In the genomic region with DNA sequence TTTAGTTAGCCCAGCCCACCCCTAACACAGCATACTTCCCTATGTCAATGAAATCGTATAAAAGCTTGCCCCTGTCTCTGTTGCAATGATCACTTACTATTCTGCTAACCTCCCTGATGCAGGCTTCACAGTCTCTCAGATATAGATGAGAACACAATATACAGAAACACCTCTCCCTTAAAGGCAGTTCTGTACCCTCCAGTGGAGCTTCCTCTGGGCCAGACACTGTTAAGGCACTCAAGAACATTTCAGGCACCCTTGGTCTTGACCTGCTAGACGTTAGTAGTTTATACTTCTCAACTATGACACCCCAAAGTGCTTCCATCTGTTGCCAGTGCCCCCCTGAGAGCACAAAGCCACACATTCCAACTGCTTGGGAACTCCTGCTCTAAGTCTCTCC, we compare ENCODE assay signal across 33 mouse cellular contexts.
"Had no signal": no experiment of that assay in that cellular context is flagged by ENCODE, and none has a peak within 500 bp of the region (broad histone marks: within the 10 kb centered on the region; RNA-seq: fewer than 3 reads in every experiment).

No protein-coding gene starts in this region.

- ATAC-seq: liver, embryonic 12.5 days; liver, postnatal 0 days; lung, postnatal 0 days; midbrain, embryonic 13.5 days; midbrain, embryonic 15.5 days; midbrain, embryonic 16.5 days had no signal

- H3K9me3 ChIP-seq: limb, embryonic 10.5 days; limb, embryonic 12.5 days; limb, embryonic 15.5 days; liver, embryonic 12.5 days; liver, embryonic 13.5 days; liver, embryonic 15.5 days; lung, embryonic 15.5 days; megakaryocyte, embryonic 14.5 days; midbrain, embryonic 10.5 days; midbrain, embryonic 13.5 days; neural tube, embryonic 12.5 days had no signal

- H3K9ac ChIP-seq: limb, embryonic 12.5 days; limb, embryonic 13.5 days; limb, embryonic 15.5 days; liver, embryonic 12.5 days; liver, embryonic 13.5 days; liver, embryonic 14.5 days; liver, embryonic 15.5 days; liver, postnatal 0 days; lung, embryonic 14.5 days; lung, embryonic 15.5 days; midbrain, embryonic 12.5 days; midbrain, embryonic 13.5 days; midbrain, embryonic 15.5 days; neural tube, embryonic 12.5 days; neural tube, embryonic 13.5 days had no signal

- H3K4me2 ChIP-seq: limb, embryonic 12.5 days; limb, embryonic 13.5 days; limb, embryonic 15.5 days; liver, embryonic 11.5 days; liver, embryonic 12.5 days; liver, embryonic 13.5 days; liver, embryonic 15.5 days; lung, embryonic 14.5 days; lung, embryonic 15.5 days; midbrain, embryonic 12.5 days; midbrain, embryonic 13.5 days; midbrain, embryonic 15.5 days; neural tube, embryonic 12.5 days; neural tube, embryonic 13.5 days had no signal

- H3K27me3 ChIP-seq: liver, embryonic 13.5 days; liver, embryonic 15.5 days; megakaryocyte, embryonic 14.5 days; neural tube, embryonic 12.5 days had no signal

- H3K4me3 ChIP-seq: left cerebral cortex, adult 2 months; limb, embryonic 10.5 days; limb, embryonic 12.5 days; limb, embryonic 13.5 days; limb, embryonic 15.5 days; liver, embryonic 12.5 days; liver, embryonic 13.5 days; liver, embryonic 15.5 days; lung, embryonic 15.5 days; megakaryocyte, embryonic 14.5 days; midbrain, embryonic 10.5 days; midbrain, embryonic 12.5 days; midbrain, embryonic 13.5 days; midbrain, embryonic 15.5 days; myocyte; neural tube, embryonic 12.5 days; neural tube, embryonic 13.5 days had no signal

- H3K27ac ChIP-seq: left cerebral cortex, adult 2 months; limb, embryonic 10.5 days; limb, embryonic 12.5 days; limb, embryonic 13.5 days; limb, embryonic 15.5 days; liver, embryonic 12.5 days; liver, embryonic 13.5 days; liver, embryonic 14.5 days; liver, embryonic 15.5 days; lung, embryonic 15.5 days; macrophage; midbrain, embryonic 10.5 days; midbrain, embryonic 12.5 days; midbrain, embryonic 13.5 days; midbrain, embryonic 15.5 days; neural tube, embryonic 12.5 days; neural tube, embryonic 13.5 days had no signal

- DNase-seq: left cerebral cortex, postnatal 4 days; liver; liver, embryonic 13.5 days; liver, postnatal 0 days; lung, adult 18-20 months; lung, adult 2 months; lung, embryonic 14.5 days; lung, postnatal 10 days; lung, postnatal 14 days; lung, postnatal 36 days; lung, postnatal 4 days; midbrain, embryonic 14.5 days had no signal

- H3K36me3 ChIP-seq: limb, embryonic 10.5 days; limb, embryonic 12.5 days; limb, embryonic 13.5 days; limb, embryonic 15.5 days; liver, embryonic 12.5 days; liver, embryonic 13.5 days; liver, embryonic 15.5 days; lung, embryonic 15.5 days; midbrain, embryonic 10.5 days; midbrain, embryonic 12.5 days; midbrain, embryonic 13.5 days; midbrain, embryonic 15.5 days; neural tube, embryonic 12.5 days; neural tube, embryonic 13.5 days had no signal

- H3K4me1 ChIP-seq: limb, embryonic 10.5 days; limb, embryonic 12.5 days; limb, embryonic 13.5 days; liver, embryonic 12.5 days; liver, embryonic 13.5 days; liver, embryonic 15.5 days; lung, embryonic 15.5 days; megakaryocyte, embryonic 14.5 days; midbrain, embryonic 10.5 days; midbrain, embryonic 12.5 days; midbrain, embryonic 13.5 days; midbrain, embryonic 15.5 days; neural tube, embryonic 12.5 days; neural tube, embryonic 13.5 days had no signal
